Mouse (Mus musculus) spleen, adult 12 weeks (tissue): Measurements from ENCODE around the gene Pcsk7.
A peak's percentile ranks its signal among the peaks of the same experiment; 100 is the strongest.

Source experiments
- DNase-seq: peaks from one replicate; pipeline ENCODE4 v3.0.0; 2022; ENCODE audit warnings: low spot score

Gene Pcsk7

DNA sequence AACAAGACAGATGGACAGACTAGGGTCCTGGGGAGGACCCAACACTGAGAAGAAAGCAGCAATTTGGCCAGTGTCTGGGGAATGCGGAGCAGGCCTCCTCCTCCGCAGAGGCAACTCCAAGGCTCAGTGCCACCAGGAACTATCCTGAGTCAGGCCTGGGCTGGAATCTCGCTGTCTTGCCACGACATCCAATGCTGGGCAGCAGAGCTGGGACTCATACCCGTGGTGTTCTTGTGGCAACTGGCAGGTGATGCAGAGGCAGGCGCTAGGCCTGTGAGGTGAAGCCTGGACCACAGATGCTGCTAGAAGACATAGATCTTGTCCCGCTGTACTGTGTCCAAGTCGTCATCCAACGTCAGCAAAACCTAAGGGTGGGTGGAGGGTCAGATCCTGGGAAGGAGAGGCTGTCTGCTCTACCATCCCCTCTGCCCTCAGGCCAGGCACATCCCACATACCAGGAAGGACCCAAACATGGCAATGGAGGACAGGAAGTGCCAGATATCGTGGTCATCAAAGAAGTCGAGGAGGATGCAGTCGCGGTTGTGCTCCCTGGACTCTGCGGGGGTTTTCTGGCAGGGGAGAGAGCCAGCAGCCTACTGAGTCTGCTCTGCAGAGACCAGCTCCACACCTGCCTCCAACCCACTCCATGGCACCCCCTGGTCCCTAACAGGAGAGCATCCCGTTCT is 32.8 kb downstream of the Pcsk7 start:
- no peak for DNase-seq

DNA sequence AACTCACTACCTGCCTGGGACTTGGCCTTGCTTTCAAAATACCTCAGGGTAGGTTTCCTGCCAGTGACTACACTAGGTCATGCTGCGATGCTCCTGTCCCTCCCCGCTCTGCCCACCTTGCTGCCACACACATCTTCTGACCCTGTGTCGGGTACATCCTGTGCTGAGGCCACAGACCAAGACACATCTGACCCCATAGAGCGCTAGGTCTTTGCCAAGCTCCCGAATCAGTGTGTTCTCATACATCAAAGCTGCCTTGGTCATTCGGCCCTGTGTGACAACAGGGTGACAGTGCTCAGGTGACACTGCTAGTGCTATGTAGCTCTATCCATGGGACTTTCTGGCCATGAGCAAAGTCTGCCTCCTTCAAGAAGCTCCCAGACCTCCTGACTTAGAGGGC is 33.5 kb downstream of the Pcsk7 start:
- no peak for DNase-seq

- no peak for DNase-seq
Measured at GRCm38 (mm10) chr9:45941329-45941888, 35.1 kb downstream of the Pcsk7 start.

DNA sequence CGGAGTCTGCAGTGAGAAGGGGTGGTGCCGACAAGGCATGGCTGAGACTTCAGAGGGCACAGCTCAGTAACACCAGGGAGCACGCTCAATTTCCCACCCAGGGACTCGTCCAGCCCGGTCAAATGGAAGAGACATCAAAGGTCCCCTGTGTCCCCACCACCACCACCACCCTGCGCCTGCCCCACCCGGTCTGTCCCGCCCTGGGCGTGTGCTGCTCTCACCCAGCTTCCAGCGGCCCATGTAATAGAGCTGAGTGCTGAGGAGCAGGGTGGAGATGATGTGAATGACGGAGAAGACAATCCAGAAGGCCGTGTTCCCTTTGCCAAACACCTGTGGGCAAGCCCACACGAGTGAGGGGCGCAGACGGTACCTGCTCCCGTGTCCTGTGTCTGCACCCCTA is 36.2 kb downstream of the Pcsk7 start:
- DNase-seq = no peak

GRCm38 (mm10) chr9:45942916-45943315 is 36.6 kb downstream of the Pcsk7 start:
- no peak for DNase-seq

DNA sequence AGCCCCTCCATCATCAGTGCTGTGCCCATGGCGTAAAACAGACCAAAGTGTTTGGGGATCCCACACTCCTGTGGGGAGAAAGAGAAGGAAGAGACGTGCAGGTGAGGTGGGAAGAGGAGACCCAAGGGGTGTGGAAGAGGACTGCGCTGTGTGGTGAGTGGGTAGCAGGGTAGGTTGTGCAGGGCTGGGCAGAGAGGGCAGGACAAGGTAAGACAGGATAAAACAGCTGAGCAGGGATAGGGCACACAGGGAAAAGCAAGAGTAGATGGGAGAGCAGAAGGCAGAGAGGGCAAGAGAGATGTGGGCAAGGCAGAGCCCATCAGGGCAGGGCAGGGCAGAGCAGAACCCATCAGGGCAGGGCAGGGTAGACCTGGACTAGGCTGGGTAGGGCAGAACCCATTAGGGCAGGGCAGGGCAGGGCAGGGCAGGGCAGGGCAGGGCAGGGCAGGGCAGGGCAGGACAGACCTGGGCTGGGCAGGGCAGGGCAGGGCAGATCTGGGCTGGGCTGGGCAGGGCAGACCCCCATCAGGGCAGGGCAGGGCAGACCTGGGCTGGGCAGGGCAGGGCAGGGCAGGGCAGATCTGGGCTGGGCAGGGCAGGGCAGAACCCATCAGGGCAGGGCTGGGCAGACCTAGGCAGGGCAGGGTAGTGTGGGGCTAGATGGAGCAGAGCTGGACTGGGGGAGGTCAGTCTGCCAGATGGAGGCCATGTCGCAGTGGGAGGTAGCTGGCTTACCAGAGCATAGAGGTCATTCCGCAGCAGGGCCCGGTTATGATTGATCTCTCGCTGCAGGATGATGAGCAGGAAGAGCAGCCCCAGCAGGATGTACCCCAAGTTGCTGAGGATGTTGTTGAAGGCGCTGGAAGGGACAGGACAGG is 37.6 kb downstream of the Pcsk7 start:
- DNase-seq = no peak

- DNase-seq = peak; percentile 62
Measured at GRCm38 (mm10) chr9:45944506-45945400, 38.5 kb downstream of the Pcsk7 start.

- no peak for DNase-seq
Measured at GRCm38 (mm10) chr9:45945721-45946120, 39.4 kb downstream of the Pcsk7 start.

- DNase-seq = no peak
Measured at GRCm38 (mm10) chr9:45946182-45946871, 40.0 kb downstream of the Pcsk7 start.

DNA sequence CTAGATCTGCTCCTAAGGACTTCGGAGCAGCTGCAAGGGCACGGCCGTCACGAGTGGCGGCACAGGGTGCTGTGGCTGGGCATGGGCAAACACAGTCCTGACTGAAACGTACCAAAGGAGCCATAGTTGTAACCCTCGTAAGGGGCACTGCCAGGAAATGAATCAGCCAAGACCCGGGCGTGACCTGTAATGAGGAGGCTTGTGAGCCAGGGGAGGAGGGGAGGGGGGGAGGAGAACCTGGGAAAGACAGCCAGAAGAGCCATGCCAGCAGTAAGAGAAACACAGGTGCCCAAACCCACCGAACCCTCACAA is 40.5 kb downstream of the Pcsk7 start:
- DNase-seq = no peak

GRCm38 (mm10) chr9:45952057-45952456 is 45.8 kb downstream of the Pcsk7 start:
- no peak for DNase-seq

DNA sequence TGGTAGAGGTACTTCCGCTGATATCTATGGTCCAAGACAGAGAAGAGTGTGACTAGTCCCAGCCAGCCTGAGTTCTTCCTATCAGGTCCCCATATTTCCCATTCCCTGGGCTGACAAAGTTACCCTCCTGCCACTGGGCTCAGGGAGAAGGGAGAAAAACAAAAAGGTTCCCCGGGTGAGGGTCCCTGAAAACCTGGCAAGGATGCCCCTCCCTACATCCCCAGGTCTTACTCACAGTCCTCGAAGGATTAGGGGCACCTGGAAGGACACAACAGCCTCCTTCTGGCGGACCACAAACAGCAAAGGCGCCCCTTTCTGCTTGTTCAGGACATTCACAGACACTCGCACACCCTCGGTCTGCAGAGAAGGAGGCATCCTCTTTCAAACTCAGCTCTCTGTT is 46.6 kb downstream of the Pcsk7 start:
- no peak for DNase-seq

GRCm38 (mm10) chr9:45953511-45954293 is 47.4 kb downstream of the Pcsk7 start:
- no peak for DNase-seq

GRCm38 (mm10) chr9:45954294-45955106 is 48.2 kb downstream of the Pcsk7 start:
- peak; percentile 51 for DNase-seq

DNA sequence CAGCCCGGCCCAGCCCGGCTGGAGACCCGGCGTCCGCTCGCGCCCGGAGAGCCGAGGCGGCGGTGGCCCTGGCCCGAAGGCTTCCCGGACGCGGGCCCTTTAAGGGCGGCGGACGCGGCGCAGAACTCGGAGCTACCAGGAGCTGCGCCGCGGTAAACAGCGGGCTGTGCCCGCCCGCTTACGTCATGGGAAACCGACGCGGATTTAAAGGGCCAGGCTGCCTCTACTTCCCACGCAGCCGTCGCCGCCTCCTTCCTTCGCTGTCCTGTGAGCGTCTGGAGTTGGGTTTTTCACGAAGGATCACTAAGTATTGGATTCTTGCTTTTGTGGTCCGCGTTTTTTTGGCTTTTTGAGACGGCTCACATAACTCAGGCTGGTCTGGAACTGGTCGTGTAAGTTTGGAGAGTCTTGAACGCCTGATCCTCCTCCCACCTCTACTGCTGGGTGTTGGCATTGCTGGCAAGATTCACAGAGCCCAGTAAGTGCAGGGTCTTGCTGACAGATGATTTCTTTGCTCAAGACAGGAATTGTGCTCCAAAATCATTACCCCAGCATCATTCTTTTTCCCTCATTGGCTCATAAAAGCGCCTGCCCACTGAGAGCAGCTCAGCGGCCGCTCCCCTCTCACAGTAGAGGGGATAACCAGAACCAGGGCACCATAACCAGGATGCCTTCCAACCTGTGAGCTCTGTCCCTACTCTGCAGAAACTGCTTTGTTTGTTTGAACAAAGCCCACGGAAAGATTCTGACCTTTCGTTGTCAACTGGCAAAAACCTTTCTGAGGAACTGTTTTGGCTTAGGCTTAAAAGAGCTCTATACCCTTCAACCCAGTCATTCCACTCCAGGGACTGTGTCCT is 49.0 kb downstream of the Pcsk7 start, which contains the start of gene Sidt2:
TSS of gene Sidt2 (minus strand) at position 152 of the 857 bp plus-strand sequence.
- DNase-seq = peak; percentile 79

- DNase-seq = no peak
Measured at GRCm38 (mm10) chr9:45958023-45958670, 51.9 kb downstream of the Pcsk7 start.

- no peak for DNase-seq
Measured at GRCm38 (mm10) chr9:45958851-45959250, 52.6 kb downstream of the Pcsk7 start.

- DNase-seq = no peak
Measured at GRCm38 (mm10) chr9:45959661-45960060, 53.4 kb downstream of the Pcsk7 start.
